Mouse (Mus musculus) kidney, adult 11 months (tissue): ENCODE measurements at regions not wholly inside any gene's neighbourhood (a gene's known extent, or its start where the extent isn't known, plus 50 kb on each side); places are given as distances from the start of the nearest gene placed in this dataset.
"Not testable (repeated sequence)": the region's sequence is repeated elsewhere in the genome, so short reads cannot be mapped to it uniquely, and the experiment has no call there.

Experiments
- DNase-seq: peaks from one replicate; pipeline ENCODE4 v3.0.0; 2022

DNA sequence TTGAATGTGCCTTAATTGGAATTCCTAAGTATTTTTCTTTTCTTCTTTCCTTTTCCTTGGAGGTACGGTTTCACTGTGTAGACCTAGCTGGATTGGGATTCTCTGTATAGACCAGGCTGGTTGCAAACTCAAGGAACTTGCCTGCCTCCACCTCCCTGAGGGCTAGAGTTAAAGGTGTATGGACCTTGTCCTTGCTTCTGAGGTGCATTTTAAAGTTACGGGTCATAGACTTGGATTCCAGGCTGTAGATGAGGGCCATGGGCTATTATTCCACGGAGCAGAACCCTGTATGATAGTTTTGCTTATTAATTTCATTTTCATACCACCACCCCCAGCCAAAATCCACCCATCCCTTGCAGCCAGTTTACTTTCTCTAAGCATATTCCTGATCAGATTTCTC, 50.7 kb upstream of the Wdr26 start:
- no peak for DNase-seq

DNA sequence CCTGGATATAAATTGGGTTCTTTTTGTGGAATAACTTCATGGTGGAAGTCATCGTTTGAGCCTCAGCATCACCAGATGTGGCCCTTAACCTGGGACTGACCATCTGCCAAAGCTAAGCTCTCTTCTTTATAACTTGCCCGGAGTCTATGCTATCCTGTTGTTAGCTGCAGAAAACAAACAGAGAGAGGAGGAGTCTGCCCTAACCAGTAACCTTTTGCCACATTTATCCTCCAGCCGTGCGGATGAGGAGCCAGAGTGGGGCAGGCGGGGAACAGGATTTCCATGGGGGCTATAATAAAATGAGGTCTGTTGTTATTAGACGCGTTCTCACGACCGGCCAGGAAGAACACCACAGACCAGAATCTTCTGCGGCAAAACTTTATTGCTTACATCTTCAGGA, 51.4 kb upstream of the Wdr26 start:
- DNase-seq = no peak

DNA sequence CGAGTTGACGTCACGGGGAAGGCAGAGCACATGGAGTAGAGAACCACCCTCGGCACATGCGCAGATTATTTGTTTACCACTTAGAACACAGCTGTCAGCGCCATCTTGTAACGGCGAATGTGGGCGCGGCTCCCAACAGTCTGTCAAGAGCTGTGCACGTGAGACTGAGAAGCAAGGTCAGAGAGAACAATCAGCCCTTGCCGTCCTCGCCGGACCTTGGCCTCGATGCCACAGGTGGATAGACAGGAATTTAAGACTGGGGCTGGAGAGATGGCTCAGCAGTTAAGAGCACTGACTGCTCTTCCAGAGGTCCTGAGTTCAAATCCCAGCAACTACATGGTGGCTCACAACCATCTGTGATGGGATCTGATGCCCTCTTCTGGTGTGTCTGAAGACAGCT, 58.7 kb upstream of the Wdr26 start:
- DNase-seq = not testable (repeated sequence)

DNA sequence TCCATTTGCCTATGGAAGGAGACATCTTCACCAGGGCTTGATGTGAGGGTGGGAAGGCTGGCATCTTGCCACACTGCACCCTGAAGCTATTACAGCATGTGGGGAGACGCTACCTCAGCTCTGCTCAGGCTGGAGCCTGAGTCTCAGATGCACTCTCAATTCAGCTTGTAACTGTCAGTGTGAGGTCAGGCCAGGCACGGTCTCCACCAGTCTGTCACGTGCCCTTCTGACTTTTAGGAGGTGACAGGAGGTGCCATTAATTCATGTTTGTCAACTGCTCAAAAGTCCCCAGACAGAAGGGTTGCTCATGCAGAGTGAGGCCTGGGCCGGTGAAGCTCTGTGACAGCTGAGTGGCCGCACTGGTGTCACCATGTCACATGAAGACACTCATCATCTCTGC, 59.4 kb upstream of the Wdr26 start:
- DNase-seq = no peak

- peak; percentile 48 for DNase-seq
Measured at GRCm38 (mm10) chr1:181271821-181272220, 60.0 kb upstream of the Wdr26 start.

- DNase-seq = peak; percentile 75
Measured at GRCm38 (mm10) chr1:181272622-181273296, 61.0 kb upstream of the Wdr26 start.

DNA sequence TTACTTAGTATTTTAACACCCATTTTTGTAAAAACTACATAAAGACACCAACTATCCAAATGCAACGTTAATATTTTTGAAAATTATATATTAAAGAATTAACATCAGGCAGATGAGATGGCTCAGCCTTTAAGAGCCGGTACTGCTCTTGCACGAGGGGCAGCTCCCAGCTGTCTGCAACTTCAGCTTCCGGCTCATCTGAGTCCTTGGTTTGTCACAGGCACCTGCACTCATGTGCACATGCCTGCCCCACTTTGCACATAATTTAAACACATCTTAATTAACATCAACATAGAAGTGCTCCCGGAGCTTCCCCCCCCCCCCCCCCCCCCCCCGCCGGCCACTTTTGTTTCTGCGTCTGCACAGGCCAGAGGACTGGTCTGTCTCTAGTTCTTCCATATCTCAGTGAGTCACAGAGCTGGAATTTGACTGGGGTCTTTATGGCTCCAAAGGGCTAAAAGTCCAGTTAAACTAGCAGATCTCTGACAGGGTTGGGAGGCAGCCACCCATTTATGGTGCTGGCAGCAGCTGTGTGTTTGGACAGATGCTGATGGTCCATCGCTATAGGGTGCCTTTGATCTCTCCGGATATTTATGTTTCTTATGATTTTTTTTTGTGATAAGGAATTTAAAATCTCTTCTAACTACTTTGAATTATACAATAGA, 61.9 kb upstream of the Wdr26 start:
- DNase-seq = no peak

DNA sequence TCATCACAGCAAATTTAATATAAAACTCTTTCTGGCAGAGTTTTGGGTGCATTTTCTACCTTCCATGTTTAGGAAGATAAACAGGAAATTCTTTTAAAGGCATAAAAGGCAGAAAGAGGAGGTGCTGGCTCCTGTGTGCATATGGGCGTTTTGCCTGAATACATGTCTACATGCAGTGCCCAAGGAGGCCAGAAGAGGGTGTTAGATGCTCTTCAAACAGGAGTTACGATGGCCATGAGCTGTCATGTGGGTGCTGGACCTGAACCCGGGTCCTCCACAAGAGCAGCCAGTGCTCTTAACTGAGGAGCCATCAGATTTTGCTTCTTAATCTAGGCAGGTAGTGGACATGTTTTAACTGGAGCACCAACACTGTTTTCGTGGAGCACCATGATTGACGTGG, 69.0 kb upstream of the Wdr26 start:
- DNase-seq = no peak

- DNase-seq = not testable (repeated sequence)
Measured at GRCm38 (mm10) chr1:181282986-181283385, 69.4 kb upstream of the Cnih3 start.

DNA sequence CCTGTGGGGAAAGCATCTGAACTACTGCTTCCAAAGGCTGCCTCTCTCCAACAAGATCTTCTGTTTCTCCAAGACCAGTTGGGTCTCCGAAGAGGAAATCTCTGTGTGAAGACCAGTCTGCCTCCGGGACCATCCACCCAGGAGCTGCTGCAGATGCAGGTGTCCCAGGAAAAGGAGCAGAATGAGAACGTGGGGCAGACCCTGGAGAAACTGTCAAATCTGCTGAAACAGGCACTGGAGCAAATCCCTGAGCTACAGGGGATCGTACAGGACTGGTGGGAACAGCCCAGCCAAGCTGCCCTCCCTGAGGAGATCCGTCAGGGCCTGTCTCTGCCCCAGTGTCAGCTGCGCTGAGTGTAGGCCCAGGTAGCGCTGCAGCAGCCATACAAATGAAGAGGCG, 68.9 kb upstream of the Cnih3 start:
- DNase-seq = not testable (repeated sequence)

DNA sequence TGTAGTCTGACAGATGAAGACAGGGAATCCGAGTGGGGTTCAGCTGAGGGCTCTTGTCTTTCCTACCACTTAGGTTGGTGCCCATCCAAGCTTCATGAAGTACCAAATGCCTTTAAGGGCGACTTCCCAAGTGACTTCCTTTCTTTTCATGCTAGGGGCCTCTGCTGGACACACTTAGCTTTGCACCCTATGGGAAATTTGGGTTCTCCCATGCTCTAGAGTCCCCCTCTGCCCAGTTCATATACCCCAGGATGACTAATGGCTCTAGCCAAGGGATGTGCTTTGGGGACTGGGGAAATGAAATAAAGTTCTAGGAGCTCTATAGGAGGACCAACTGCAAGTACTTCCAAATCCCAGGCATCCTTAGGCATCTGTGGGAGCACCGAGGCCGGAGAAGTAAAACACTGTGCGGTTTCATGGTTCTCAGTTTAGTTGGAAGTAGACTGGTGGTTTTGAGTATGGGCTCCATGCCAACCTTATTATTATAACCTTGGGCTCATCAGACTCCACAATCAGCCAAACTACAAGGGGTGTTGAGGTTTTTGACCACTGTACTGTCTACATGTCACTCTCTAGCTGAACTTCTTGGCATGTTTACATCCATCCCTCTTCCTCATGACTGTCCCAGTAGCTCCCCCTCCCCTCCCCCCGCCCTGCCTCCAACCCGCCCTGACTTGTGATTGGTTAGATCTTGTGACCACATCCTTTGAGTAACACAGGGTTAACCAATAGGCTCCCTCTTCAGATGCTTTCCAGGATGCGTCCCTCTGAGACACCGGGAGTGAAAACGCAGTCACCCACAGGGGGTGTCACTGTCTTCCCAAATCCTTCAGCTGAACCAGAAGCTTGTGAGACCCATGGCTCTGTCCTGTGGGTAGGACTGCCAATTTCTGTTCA, 67.9 kb upstream of the Cnih3 start:
- DNase-seq = no peak

DNA sequence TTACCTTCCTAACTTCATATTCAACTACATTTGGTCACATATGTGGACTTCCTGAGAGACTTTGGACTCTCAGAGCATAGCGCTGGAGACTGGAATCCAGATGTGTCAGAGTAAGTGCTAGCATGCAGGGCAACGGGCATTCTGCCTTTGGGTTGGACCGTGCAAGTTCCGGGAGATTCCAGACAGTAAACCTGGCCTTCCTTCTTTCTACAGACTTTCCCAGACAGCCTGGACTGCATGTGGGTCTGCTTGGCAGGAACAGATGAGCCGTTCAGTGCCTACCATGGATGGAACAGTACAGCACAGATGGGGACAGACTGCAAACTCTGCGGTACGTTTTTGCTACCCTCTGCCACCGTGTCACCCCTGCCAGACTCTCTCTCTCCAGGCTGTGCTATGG, 66.8 kb upstream of the Cnih3 start:
- DNase-seq = peak; percentile 25

DNA sequence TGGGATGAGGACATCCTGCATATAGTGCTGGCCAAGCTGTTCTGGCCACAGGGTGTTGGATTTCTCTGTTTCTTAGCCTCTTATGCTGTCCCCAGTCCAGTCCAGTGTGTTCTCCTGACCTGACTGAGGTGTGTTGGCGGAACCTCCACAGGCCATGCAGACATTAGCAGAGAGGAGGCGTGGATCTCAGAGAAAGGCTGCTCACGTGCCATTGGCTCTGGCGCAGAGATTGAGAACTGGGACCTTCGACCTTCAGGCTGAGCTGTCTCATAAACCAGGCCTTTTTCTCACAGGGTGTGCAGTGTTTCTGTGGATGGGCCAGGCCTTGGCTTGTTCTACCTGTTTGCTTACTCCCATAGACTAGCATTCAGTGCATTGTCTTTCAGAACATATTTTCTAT, 66.3 kb upstream of the Cnih3 start:
- DNase-seq = peak; percentile 73

DNA sequence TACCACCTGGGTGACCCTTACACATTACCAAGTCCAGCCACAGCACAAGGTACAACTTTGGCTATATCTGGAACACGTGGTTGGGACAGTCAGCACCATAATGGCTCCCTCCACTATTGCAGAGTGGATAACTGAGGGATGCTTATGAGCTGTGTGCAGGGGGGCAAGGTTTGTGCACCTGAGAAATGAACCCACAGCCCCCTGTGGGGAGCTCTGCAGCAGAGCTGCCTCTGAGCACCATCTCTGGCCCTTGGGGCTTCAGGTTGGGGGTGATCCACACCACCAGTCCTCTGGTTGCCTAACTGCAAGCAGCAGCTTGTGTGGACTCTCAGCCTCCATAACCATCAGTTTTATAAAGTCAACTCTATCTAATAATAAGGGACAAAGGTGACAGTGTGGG, 65.3 kb upstream of the Cnih3 start:
- no peak for DNase-seq

- DNase-seq = no peak
Measured at GRCm38 (mm10) chr1:181289385-181290035, 62.9 kb upstream of the Cnih3 start.

GRCm38 (mm10) chr1:181291202-181291601, 61.2 kb upstream of the Cnih3 start:
- DNase-seq = no peak

DNA sequence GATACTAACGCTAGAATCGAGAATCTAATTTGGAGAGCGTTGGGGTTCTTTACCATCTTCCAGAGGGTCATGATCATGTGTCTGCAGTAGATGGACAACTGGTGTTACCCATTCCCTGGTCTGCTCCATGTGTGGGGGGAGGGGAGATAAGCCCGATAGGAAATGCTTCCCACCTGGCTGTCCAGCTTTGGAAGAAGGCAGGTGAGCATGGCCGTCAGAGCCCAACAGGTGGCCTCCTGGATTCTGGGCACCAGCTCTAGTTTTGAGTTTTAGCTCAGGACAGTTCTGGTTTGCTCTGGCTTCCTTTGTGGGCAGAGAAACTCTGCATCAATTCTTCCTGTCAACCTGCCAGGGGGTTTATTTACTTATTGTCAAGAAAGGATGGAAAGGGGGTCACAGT, 60.5 kb upstream of the Cnih3 start:
- no peak for DNase-seq

GRCm38 (mm10) chr1:181293079-181293865, 59.2 kb upstream of the Cnih3 start:
- DNase-seq = peak; percentile 21

DNA sequence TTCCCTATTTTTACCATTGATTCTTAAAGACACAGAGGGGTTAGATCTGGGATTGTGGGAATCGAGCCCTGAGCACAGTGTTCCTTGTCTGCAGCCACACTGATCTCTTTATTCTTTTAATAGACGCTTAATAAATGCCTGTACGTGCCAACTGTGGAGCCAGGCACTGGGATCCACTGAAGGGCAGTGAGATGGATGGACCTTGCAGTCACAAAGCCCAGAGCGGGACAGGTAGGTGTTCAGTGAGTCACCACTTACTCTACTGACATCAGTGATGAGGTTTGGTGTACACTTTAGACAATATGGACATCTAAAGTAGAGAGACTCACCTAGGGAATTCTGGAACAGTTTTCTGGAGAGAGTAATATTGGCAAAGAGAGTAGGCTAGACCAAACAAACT, 56.8 kb upstream of the Cnih3 start:
- no peak for DNase-seq

DNA sequence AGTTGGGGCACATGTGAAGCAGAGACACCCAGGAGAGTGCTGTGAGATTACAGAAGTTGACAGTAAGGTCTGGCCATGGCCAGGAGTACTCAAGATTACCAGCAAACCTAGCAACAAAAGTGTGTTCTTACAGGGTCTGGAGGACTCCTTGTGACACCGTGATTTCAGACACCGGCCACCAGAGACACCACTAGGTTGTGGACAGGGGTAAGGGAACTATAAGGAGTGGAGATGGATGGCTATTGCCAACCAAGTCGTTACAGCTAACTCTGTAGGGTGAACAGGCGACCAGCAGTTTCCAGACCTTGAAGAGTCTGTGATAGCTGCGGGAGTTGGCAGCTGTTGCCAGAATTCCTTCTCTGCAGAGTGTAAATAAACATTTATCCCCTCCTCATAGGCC, 54.4 kb upstream of the Cnih3 start:
- DNase-seq = no peak

DNA sequence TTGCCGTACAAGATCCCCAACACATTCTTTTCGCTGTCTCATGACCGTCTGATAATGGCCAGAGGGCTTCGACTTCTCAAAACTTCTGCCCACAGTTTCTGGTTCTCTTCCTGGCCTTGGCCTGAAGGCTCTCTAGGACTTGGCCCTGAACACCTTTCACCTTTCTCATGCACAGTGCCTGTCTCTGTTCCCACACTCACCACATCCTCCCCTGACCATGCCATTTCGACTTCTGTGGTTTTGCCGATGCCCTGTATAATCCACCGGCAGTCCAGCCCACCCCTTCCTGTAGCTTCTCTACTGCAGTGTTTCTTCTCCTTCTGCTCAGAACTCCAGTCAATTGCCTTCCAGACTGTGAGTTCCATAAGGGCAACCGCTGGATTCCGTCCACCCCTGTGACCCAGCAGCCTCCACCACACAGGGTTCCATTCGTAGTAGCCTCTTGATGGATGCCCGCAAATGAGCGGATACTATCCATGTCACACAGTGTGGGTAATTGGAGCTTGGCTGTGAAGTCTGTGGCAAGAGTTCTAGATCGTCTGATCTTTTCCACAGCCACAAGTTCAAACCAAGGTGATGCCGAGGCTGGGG, 53.3 kb upstream of the Cnih3 start:
- no peak for DNase-seq

DNA sequence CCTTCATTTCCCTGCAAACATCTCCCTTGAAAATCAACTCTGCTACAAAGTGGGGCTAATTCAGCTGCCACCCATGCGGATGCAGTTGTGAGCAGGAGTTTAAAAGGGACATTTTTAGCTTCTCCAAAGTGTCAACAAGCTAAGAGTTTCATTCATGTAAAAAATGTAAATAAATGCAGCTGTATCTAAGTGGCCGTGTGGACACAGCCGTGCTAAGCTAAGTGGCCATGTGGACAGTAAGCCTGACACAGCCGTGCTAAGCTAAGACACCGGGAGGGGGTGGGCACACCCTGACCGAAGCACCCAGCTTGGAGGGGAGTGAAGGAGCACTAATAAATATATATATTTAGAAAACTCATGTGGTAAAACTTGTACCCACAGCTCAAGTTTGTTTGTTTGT, 52.6 kb upstream of the Cnih3 start:
- DNase-seq = no peak
